Mouse (Mus musculus) neural tube, embryonic 11.5 days (tissue): Measurements from ENCODE around the gene Hapln2. TPM values are rescaled to one million over a fixed set of nuclear protein-coding genes. Genes with fewer than 3 reads are reported as not detected.

Experiments used
- ATAC-seq: fragments of 200-750 bp; cut with Nextera tagmentation; 2 replicates; pipeline ENCODE4 v1.8.0; 2017; ENCODE audit warnings: moderate number of reproducible peaks, mild to moderate bottlenecking, moderate TSS enrichment, moderate library complexity; ENCODE audit not compliant: insufficient read depth, low FRiP score, low TSS enrichment
- DNase-seq: peaks from one replicate; pipeline ENCODE4 v3.0.0-alpha.2; 2015; ENCODE audit warnings: low spot score
- H3K27ac ChIP-seq: fragments of 300-500 bp; sonication (generic); 2 replicates; pipeline ENCODE4 v1.5.1; 2014; ENCODE audit warnings: low read depth, mild to moderate bottlenecking, low read length
- H3K27me3 ChIP-seq: fragments of 300-500 bp; sonication (generic); 2 replicates; pipeline ENCODE4 v1.6.1; 2014; ENCODE audit warnings: mild to moderate bottlenecking, low read length, mixed read lengths; ENCODE audit not compliant: control insufficient read depth, insufficient read depth
- H3K36me3 ChIP-seq: fragments of 300-500 bp; sonication (generic); 2 replicates; pipeline ENCODE4 v1.6.1; 2014; ENCODE audit warnings: mild to moderate bottlenecking, low read length, moderate library complexity, mixed read lengths; ENCODE audit not compliant: control insufficient read depth, insufficient read depth
- H3K4me1 ChIP-seq: fragments of 300-500 bp; sonication (generic); 2 replicates; pipeline ENCODE4 v1.6.1; 2014; ENCODE audit warnings: low read length, mixed read lengths; ENCODE audit not compliant: control insufficient read depth, insufficient read depth
- H3K4me2 ChIP-seq: fragments of 300-500 bp; sonication (generic); 2 replicates; pipeline ENCODE4 v1.6.1; 2014; ENCODE audit warnings: low read depth, mild to moderate bottlenecking, moderate library complexity
- H3K4me3 ChIP-seq: fragments of 300-500 bp; sonication (generic); 2 replicates; pipeline ENCODE4 v1.5.1; 2014; ENCODE audit warnings: low read depth, low read length
- H3K9ac ChIP-seq: fragments of 300-500 bp; sonication (generic); 2 replicates; pipeline ENCODE4 v1.6.1; 2014; ENCODE audit warnings: mild to moderate bottlenecking, low read length
- H3K9me3 ChIP-seq: fragments of 300-500 bp; sonication (generic); 2 replicates; pipeline ENCODE4 v1.6.1; 2016; ENCODE audit warnings: low read length; ENCODE audit not compliant: control insufficient read depth
- WGBS: fragments of 180-500 bp; shearing (Covaris S2); extraction: QIAGEN DNeasy Blood & Tissue Kit; methylation state at CpG from one replicate; pipeline ENCODE4 v1.1.7; 2014; 5-methylcytosine and 5-hydroxymethylcytosine counted together
- polyA plus RNA-seq: library from polyadenylated mRNA; unstranded; fragments of >200 nt; fragmentation: Nextera tagmentation; extraction: Ambion mirVana; gene quantifications from 2 replicates; pipeline ENCODE4 v1.2.1, GENCODE M21; 2014

Gene Hapln2
- polyA plus RNA-seq, 1 experiment from 2014 or later, result not detected

- no peaks in the 10 kb centered on the region for H3K9me3 ChIP-seq
- peaks cover 16% of the 10 kb centered on the region for H3K4me1 ChIP-seq
- H3K4me3 ChIP-seq, result peak overlapping the region; percentile 53
- DNase-seq, result peak; percentile 92
- H3K36me3 ChIP-seq, result no peaks in the 10 kb centered on the region
- peaks cover 57% of the 10 kb centered on the region for H3K27me3 ChIP-seq
- no peak overlapping the region for H3K27ac ChIP-seq
- peak overlapping the region; percentile 31 for H3K9ac ChIP-seq
- under 1% methylated on average over 65 of the region's 66 CpGs for WGBS
- peak overlapping the region; percentile 95 for H3K4me2 ChIP-seq
- peak; percentile 90 for ATAC-seq
Measured at GRCm38 (mm10) chr3:88022322-88023191, 4.8 kb downstream of the Hapln2 start.

DNA sequence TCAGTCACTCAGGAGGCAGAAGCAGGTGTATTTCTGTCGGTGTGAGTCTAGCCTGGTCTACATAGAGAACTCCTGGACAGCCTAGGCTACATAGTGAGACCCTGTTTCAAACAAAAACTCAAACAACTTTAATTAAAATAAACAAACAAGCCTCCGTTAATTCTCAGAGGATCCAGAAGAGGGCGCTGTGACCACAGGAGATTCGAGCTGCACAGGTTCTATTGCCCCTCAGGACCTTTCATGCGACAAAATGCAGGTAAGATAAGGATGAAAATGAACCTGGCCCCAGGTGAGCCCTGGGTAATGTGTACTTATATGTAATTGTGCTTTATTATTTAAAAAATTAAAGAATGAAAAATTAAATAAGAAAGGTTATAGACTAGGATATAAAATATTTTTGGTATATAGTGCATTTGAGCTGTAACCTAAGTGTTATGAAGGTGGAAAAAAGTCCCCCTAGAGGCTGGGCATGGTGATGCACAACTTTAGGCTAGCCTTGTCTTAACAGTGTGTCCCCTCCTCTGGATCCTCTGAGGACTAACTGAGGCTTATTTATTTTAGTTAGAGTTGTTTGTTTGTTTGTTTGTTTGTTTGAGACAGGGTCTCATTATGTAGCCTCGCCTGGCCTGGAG lies 16.6 kb downstream of the Hapln2 start:
- WGBS, result 12% methylated on average over 6 of the region's 6 CpGs
- Histone ChIP-seq H3K9me3 (no peaks in the 10 kb centered on the region), H3K36me3 (no peaks in the 10 kb centered on the region), H3K4me3 (no peak overlapping the region), H3K27me3 (no peaks in the 10 kb centered on the region), H3K4me1 (no peaks in the 10 kb centered on the region), H3K9ac (no peak overlapping the region), H3K4me2 (no peak overlapping the region), H3K27ac (no peak overlapping the region)
- ATAC-seq (no peak), DNase-seq (no peak)

GRCm38 (mm10) chr3:88005822-88006786 lies 21.3 kb downstream of the Hapln2 start:
- Histone ChIP-seq H3K27ac (no peak overlapping the region), H3K36me3 (no peaks in the 10 kb centered on the region), H3K9me3 (no peaks in the 10 kb centered on the region), H3K4me2 (no peak overlapping the region), H3K4me1 (no peaks in the 10 kb centered on the region), H3K27me3 (peaks cover 26% of the 10 kb centered on the region), H3K9ac (no peak overlapping the region), H3K4me3 (no peak overlapping the region)
- DNase-seq (no peak), ATAC-seq (no peak)
- WGBS, result 78% methylated on average over 18 of the region's 18 CpGs

GRCm38 (mm10) chr3:88002291-88002976 lies 24.9 kb downstream of the Hapln2 start:
- Histone ChIP-seq H3K36me3 (no peaks in the 10 kb centered on the region), H3K4me1 (peaks cover 6% of the 10 kb centered on the region), H3K4me3 (no peak overlapping the region), H3K9ac (no peak overlapping the region), H3K27me3 (peaks cover 62% of the 10 kb centered on the region), H3K9me3 (no peaks in the 10 kb centered on the region), H3K27ac (no peak overlapping the region), H3K4me2 (no peak overlapping the region)
- ATAC-seq (no peak), DNase-seq (no peak)
- 4% methylated on average over 17 of the region's 17 CpGs for WGBS

DNA sequence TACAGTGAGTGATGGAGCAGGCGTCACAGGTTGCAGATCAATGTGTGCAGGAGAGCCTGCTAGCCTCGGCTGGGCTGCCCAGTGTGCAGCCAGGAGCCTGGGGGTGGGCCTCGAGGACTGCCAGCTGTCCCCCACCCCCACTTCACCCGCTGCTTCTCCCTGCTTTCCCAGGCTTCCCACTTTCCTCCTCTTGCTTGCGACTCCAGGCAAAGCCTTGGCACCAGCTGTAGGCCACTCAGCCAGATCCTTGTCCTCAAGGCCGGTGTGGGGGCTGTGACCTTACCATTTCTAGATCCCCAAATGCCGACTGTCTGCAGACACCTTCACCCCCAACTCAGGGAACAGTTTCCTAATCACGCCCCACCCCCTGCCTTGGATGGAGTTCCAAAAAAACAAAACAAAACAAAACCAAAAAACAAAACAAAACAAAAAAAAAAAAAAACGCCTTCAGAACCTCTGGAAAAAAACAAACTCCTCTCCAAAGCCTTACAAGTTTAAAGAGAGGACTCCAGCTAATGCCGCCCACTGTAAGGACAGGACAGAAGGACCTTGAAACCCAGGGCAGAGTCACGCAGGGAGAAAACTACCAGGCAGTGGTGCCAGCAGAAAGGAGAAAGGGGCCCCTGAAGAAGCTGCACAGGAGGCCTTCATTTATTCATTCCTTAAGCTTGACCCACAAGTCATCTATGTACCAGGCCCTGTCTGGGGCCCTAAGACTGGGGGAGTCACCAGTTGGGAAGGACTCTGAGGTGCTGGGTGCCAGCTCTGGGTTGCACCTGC lies 26.4 kb downstream of the Hapln2 start:
- Histone ChIP-seq H3K9ac (no peak overlapping the region), H3K27ac (no peak overlapping the region), H3K4me3 (no peak overlapping the region), H3K27me3 (peaks cover 77% of the 10 kb centered on the region), H3K4me2 (no peak overlapping the region), H3K36me3 (no peaks in the 10 kb centered on the region), H3K4me1 (peaks cover 11% of the 10 kb centered on the region), H3K9me3 (no peaks in the 10 kb centered on the region)
- ATAC-seq, result no peak
- DNase-seq, result no peak
- WGBS, result 17% methylated on average over 11 of the region's 11 CpGs

DNA sequence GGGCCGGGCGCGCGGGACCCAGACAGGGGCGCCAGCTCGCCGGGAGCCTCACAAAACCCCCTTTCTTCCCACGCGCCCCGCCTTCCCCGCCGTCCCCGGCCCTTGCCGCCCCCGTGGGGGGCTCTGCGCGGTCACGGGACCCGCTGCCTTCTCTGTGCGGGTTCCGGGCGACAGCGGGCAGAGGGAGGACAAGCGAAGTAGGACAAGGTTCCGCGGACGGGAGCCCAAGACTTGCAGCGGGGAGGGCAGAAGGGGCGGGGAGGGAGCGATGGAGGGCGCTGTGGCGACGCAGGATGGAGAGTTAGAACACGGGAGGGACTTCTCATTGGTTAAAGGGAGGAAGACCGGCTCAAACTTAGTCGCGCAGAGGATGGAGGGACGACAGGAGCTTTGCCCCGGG lies 27.2 kb downstream of the Hapln2 start, which contains the start of gene Bcan:
Bcan (minus strand) TSS at position 50 of the 400 bp plus-strand sequence.
- ATAC-seq (no peak), DNase-seq (no peak)
- H3K4me2 ChIP-seq, result peak within 1 kb of the TSS; percentile 55
- peaks cover 85% of the 10 kb centered on the region for H3K27me3 ChIP-seq
- under 1% methylated on average over 39 of the region's 39 CpGs for WGBS
- H3K27ac ChIP-seq, result no peak within 1 kb of the TSS
- H3K36me3 ChIP-seq, result no peaks in the 10 kb centered on the region
- H3K4me3 ChIP-seq, result peak within 1 kb of the TSS; percentile 33
- H3K9me3 ChIP-seq, result no peaks in the 10 kb centered on the region
- H3K4me1 ChIP-seq, result peaks cover 11% of the 10 kb centered on the region
- H3K9ac ChIP-seq, result no peak within 1 kb of the TSS; the same call in 1 of the 2 replicates

GRCm38 (mm10) chr3:87999243-87999895 lies 28.0 kb downstream of the Hapln2 start:
- Histone ChIP-seq H3K4me1 (peaks cover 11% of the 10 kb centered on the region), H3K27ac (no peak overlapping the region), H3K27me3 (peaks cover 93% of the 10 kb centered on the region), H3K4me3 (peak overlapping the region; percentile 33), H3K9me3 (no peaks in the 10 kb centered on the region), H3K4me2 (peak overlapping the region; percentile 55), H3K9ac (no peak overlapping the region), H3K36me3 (no peaks in the 10 kb centered on the region)
- no peak for DNase-seq
- under 1% methylated on average over 28 of the region's 38 CpGs for WGBS
- no peak for ATAC-seq
